Mouse (Mus musculus): ENCODE results near the gene Tenm2. TPM values are rescaled to one million over a fixed set of nuclear protein-coding genes. Genes with fewer than 3 reads are reported as not detected.

Gene Tenm2
- polyA plus RNA-seq, 1 experiment from 2014 or later = 0.16 TPM

DNA sequence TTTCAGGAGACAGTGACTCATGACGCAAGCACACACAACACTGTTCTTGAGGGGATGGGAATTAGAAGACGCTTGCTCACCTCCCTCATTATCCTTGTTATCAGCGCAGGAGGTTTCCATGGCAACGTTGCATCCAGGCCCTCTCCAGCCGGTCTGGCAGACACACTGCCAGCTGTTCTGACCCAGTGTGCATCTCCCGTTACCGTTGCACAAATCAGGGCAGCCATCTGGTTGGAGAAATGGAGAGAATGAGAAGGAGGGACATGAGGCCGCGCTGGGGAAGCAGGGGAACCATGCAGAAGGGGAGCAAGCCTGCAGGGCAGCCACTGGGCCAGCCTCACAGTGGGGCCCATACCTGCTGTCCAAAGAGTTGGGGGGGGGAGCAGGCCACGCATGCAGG lies 1129.1 kb downstream of the Tenm2 start:
- Histone ChIP-seq H3K27me3 (replicated peaks; ENCODE audit: insufficient read depth, low read length) (no peaks in the 10 kb centered on the region), H3K4me3 (ENCODE audit: low read depth, low read length) (no peak overlapping the region), H3K36me3 (ENCODE audit: insufficient read depth, low read length) (no peaks in the 10 kb centered on the region), H3K9me3 (ENCODE audit: low read length) (no peaks in the 10 kb centered on the region), H3K27ac (ENCODE audit: low read length) (no peak overlapping the region), H3K9ac (replicated peaks; ENCODE audit: low read depth) (no peak overlapping the region), H3K4me2 (replicated peaks; ENCODE audit: low read depth, low read length) (no peak overlapping the region), H3K4me1 (ENCODE audit: insufficient read depth, low read depth, low read length) (no peaks in the 10 kb centered on the region)
- DNase-seq (ENCODE audit: low spot score) (no peak), ATAC-seq (no peak)
- 32% methylated on average over 10 of the region's 10 CpGs for WGBS
- no peak for TF ChIP-seq EP300 (IDR thresholded peaks at IDR 0.05)
- TF ChIP-seq CTCF (IDR thresholded peaks at IDR 0.05) = no peak

DNA sequence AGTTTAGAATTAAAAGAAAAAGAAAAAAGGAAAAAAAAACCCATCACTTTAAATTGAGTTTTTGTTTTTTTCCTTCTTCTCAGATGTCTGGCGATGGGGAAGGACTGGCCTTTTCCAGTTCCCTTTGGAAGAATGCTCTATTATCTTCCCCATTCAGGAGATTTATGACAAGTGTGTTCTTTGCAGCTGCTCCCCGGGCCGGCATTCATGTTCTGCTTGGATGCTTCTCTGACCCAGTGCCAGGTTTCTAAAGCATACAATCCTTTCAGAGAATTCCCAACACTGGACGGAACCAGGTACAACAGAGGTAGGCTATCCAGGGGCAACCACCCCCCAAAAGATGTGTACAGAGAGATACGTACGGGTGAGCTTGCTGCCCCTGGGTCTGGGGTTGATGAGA lies 1132.2 kb downstream of the Tenm2 start:
- H3K9ac ChIP-seq (replicated peaks; ENCODE audit: low read depth) = no peak overlapping the region
- H3K9me3 ChIP-seq (ENCODE audit: low read length) = no peaks in the 10 kb centered on the region
- no peak overlapping the region for H3K27ac ChIP-seq (ENCODE audit: low read length)
- 59% methylated on average over 6 of the region's 6 CpGs for WGBS
- DNase-seq (ENCODE audit: low spot score) (no peak), ATAC-seq (no peak)
- no peak overlapping the region for H3K4me2 ChIP-seq (replicated peaks; ENCODE audit: low read depth, low read length)
- H3K4me1 ChIP-seq (ENCODE audit: insufficient read depth, low read depth, low read length) = no peaks in the 10 kb centered on the region
- TF ChIP-seq CTCF (IDR thresholded peaks at IDR 0.05) = no peak
- no peak for TF ChIP-seq EP300 (IDR thresholded peaks at IDR 0.05)
- H3K4me3 ChIP-seq (ENCODE audit: low read depth, low read length) = no peak overlapping the region
- no peaks in the 10 kb centered on the region for H3K36me3 ChIP-seq (ENCODE audit: insufficient read depth, low read length)
- H3K27me3 ChIP-seq (replicated peaks; ENCODE audit: insufficient read depth, low read length) = no peaks in the 10 kb centered on the region

DNA sequence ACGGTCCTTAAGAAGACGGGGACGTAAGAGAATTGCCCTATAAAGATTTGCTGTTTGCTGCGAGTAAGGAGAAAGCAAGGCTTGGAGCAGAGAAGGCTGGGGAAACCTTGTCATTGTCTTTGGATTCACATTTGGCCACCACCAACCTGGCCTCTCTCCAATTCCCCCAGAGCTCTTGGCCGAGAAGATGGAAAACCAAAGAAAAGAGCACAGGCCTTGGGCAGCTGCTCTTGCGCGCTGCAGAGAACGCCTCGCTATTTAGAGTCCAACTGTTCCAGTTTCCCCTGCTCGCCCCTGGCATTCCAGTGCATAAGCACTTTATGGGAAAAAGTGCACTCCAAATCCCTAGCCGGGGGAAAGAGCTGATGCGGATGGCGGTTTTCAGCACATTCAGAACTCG lies 1139.5 kb downstream of the Tenm2 start:
- WGBS = 79% methylated on average over 14 of the region's 14 CpGs
- TF ChIP-seq EP300 (IDR thresholded peaks at IDR 0.05) (no peak), CTCF (IDR thresholded peaks at IDR 0.05) (no peak)
- no peak for ATAC-seq
- Histone ChIP-seq H3K9me3 (ENCODE audit: low read length) (no peaks in the 10 kb centered on the region), H3K27me3 (replicated peaks; ENCODE audit: insufficient read depth, low read length) (no peaks in the 10 kb centered on the region), H3K36me3 (ENCODE audit: insufficient read depth, low read length) (no peaks in the 10 kb centered on the region), H3K9ac (replicated peaks; ENCODE audit: low read depth) (no peak overlapping the region), H3K4me2 (replicated peaks; ENCODE audit: low read depth, low read length) (no peak overlapping the region), H3K4me1 (ENCODE audit: insufficient read depth, low read depth, low read length) (no peaks in the 10 kb centered on the region), H3K4me3 (ENCODE audit: low read depth, low read length) (no peak overlapping the region), H3K27ac (ENCODE audit: low read length) (no peak overlapping the region)
- DNase-seq (ENCODE audit: low spot score) = no peak

DNA sequence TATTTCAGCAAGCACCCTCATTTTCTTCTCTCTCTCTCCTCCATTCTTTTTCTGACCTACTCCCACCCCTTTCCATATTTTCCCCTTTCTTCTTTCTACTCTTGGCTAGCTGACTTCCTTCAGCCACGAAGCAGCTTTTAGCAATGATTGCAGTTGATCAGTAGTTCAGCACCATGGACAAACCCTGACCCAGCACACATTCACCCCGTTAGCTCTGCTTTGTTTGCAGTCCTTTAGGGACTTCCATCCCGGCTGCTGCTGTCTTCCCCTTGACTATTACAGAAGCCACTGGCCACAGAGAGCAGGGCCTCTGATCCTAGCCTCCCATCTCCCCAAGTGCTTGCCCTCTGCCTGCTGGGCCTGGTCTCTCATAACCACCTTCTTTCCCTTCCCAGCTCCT lies 1145.6 kb downstream of the Tenm2 start:
- no peaks in the 10 kb centered on the region for H3K4me1 ChIP-seq (ENCODE audit: insufficient read depth, low read depth, low read length)
- 8% methylated on average over 3 of the region's 3 CpGs for WGBS
- TF ChIP-seq EP300 (IDR thresholded peaks at IDR 0.05) = no peak
- H3K9me3 ChIP-seq (ENCODE audit: low read length) = no peaks in the 10 kb centered on the region
- H3K27ac ChIP-seq (ENCODE audit: low read length) = no peak overlapping the region
- no peak for ATAC-seq
- H3K4me3 ChIP-seq (ENCODE audit: low read depth, low read length) = no peak overlapping the region
- no peaks in the 10 kb centered on the region for H3K27me3 ChIP-seq (replicated peaks; ENCODE audit: insufficient read depth, low read length)
- no peaks in the 10 kb centered on the region for H3K36me3 ChIP-seq (ENCODE audit: insufficient read depth, low read length)
- H3K9ac ChIP-seq (replicated peaks; ENCODE audit: low read depth) = no peak overlapping the region
- no peak overlapping the region for H3K4me2 ChIP-seq (replicated peaks; ENCODE audit: low read depth, low read length)
- peak; percentile 15 for DNase-seq (ENCODE audit: low spot score)

DNA sequence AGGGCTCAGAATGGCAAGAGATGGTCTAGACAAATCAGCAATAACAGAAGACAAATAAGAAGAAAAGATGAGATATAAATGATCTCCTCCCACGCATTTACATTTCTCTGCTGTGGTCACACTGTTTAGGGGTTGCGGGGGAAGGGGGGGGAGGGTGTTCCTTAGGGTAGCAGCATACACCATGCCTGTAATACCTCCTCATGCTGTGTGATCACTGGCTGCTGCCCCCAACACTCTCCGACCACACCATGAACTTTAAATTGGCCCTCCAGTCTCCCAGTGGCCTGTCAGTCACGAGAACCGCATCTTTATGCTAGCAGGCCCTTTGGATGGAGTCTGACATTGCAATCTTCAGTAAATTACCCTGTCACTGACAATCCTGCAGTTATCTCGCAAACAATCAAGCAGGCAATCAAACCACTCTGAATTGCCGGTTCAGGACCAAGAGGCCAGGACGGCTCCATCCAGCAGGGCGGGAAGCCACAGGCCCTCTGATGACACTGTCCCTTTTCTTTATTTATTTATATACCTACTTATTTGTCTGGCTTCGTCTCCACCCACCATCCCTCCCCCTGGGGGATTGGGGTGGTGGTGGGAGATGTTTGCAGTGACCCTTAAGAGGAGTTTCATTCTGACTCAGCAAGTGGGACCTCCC lies 1154.2 kb downstream of the Tenm2 start:
- H3K4me1 ChIP-seq (ENCODE audit: insufficient read depth, low read depth, low read length) = no peaks in the 10 kb centered on the region
- H3K4me2 ChIP-seq (replicated peaks; ENCODE audit: low read depth, low read length) = no peak overlapping the region
- no peak for ATAC-seq
- no peak for DNase-seq (ENCODE audit: low spot score)
- TF ChIP-seq CTCF (IDR thresholded peaks at IDR 0.05) (no peak), EP300 (IDR thresholded peaks at IDR 0.05) (no peak)
- H3K9me3 ChIP-seq (ENCODE audit: low read length) = no peaks in the 10 kb centered on the region
- H3K9ac ChIP-seq (replicated peaks; ENCODE audit: low read depth) = no peak overlapping the region
- H3K27ac ChIP-seq (ENCODE audit: low read length) = no peak overlapping the region
- H3K36me3 ChIP-seq (ENCODE audit: insufficient read depth, low read length) = no peaks in the 10 kb centered on the region
- WGBS = 33% methylated on average over 10 of the region's 10 CpGs
- H3K27me3 ChIP-seq (replicated peaks; ENCODE audit: insufficient read depth, low read length) = no peaks in the 10 kb centered on the region
- no peak overlapping the region for H3K4me3 ChIP-seq (ENCODE audit: low read depth, low read length)

DNA sequence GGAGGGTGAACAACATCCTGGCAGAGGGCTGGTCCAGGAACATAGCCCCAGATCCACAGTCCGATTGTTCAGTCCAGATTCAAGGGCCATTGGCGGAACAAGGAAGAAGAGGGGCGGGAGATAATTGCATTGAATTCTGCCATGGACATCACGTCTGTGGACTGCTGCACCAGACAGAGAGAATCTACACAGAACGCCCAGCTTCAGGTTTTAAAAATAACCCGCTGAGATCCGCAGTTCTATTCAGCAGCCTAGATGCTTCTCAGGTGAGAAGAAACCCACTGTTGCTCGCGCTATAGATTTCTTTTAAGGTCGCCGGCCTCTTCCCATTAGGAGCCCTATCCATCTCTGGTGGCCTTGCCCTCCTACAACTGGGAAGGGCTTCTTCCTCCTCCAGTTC lies 1155.0 kb downstream of the Tenm2 start:
- no peak overlapping the region for H3K9ac ChIP-seq (replicated peaks; ENCODE audit: low read depth)
- ATAC-seq (no peak), DNase-seq (ENCODE audit: low spot score) (no peak)
- TF ChIP-seq CTCF (IDR thresholded peaks at IDR 0.05) = no peak
- TF ChIP-seq EP300 (IDR thresholded peaks at IDR 0.05) = no peak
- no peaks in the 10 kb centered on the region for H3K4me1 ChIP-seq (ENCODE audit: insufficient read depth, low read depth, low read length)
- H3K9me3 ChIP-seq (ENCODE audit: low read length) = no peaks in the 10 kb centered on the region
- H3K36me3 ChIP-seq (ENCODE audit: insufficient read depth, low read length) = no peaks in the 10 kb centered on the region
- H3K4me2 ChIP-seq (replicated peaks; ENCODE audit: low read depth, low read length) = no peak overlapping the region
- 63% methylated on average over 11 of the region's 11 CpGs for WGBS
- no peak overlapping the region for H3K27ac ChIP-seq (ENCODE audit: low read length)
- H3K4me3 ChIP-seq (ENCODE audit: low read depth, low read length) = no peak overlapping the region
- no peaks in the 10 kb centered on the region for H3K27me3 ChIP-seq (replicated peaks; ENCODE audit: insufficient read depth, low read length)

DNA sequence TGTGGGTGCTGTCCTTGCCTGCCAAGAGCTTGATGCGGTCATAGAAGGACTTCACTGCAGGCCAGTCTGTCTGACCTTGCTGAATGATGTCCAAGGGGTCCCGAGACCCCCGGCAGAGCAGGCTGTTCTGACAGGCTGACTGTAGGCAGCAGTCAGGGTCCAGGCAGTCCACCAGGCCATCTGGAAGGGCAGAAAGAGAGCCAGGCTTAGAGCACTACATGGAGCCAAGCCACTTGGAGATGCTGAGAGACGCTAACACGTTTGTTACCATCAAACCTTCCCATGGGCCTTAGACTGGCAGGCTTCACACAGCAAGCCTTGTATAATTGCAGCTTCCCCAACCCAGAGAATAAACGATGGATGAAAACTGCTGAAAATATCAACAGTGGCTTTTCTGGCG lies 1157.4 kb downstream of the Tenm2 start:
- 75% methylated on average over 7 of the region's 7 CpGs for WGBS
- no peak for ATAC-seq
- Histone ChIP-seq H3K36me3 (ENCODE audit: insufficient read depth, low read length) (no peaks in the 10 kb centered on the region), H3K27me3 (replicated peaks; ENCODE audit: insufficient read depth, low read length) (no peaks in the 10 kb centered on the region), H3K4me2 (replicated peaks; ENCODE audit: low read depth, low read length) (no peak overlapping the region), H3K4me3 (ENCODE audit: low read depth, low read length) (no peak overlapping the region), H3K4me1 (ENCODE audit: insufficient read depth, low read depth, low read length) (no peaks in the 10 kb centered on the region), H3K9me3 (ENCODE audit: low read length) (no peaks in the 10 kb centered on the region), H3K27ac (ENCODE audit: low read length) (no peak overlapping the region), H3K9ac (replicated peaks; ENCODE audit: low read depth) (no peak overlapping the region)
- DNase-seq (ENCODE audit: low spot score) = no peak
- TF ChIP-seq EP300 (IDR thresholded peaks at IDR 0.05) (no peak), CTCF (IDR thresholded peaks at IDR 0.05) (no peak)

All from lung, postnatal 0 days (tissue).